Mouse (Mus musculus) adrenal gland, adult 8-10 months (tissue): ENCODE measurements around the gene Nes. TPM values are rescaled to one million over a fixed set of nuclear protein-coding genes. Genes with fewer than 3 reads are reported as not detected.
A peak's percentile ranks its signal among the peaks of the same experiment; 100 is the strongest.

ENCODE experiments used
- DNase-seq: peaks from one replicate; pipeline ENCODE4 v3.0.0; 2022
- total RNA-seq, 4 experiments: library from RNA; stranded (reverse); gene quantifications; 2 replicates each; pipeline ENCODE4 v1.2.4; 2022

The Nes gene
- total RNA-seq, 4 experiments from 2014 or later = 4.3 to 14.4 (median 6.8) TPM

GRCm38 (mm10) chr3:87982836-87983601, 12.1 kb downstream of the Nes start:
- DNase-seq = peak; percentile 55

- no peak for DNase-seq
Observed at GRCm38 (mm10) chr3:87983627-87984026, 12.7 kb downstream of the Nes start.

- DNase-seq = no peak
Observed at GRCm38 (mm10) chr3:87984094-87984493, 13.2 kb downstream of the Nes start.

- DNase-seq = no peak
Observed at GRCm38 (mm10) chr3:87985505-87986320, 14.8 kb downstream of the Nes start.

- DNase-seq = peak; percentile 91
Observed at GRCm38 (mm10) chr3:87986868-87987267, 16.0 kb downstream of the Nes start.

- DNase-seq = no peak
Observed at GRCm38 (mm10) chr3:87987633-87988032, 16.8 kb downstream of the Nes start.

GRCm38 (mm10) chr3:87988068-87988467, 17.2 kb downstream of the Nes start:
- DNase-seq = no peak

- DNase-seq = no peak
Observed at GRCm38 (mm10) chr3:87989935-87990334, 19.1 kb downstream of the Nes start.

GRCm38 (mm10) chr3:87993436-87993835, 22.6 kb downstream of the Nes start:
- DNase-seq = no peak

- no peak for DNase-seq
Observed at GRCm38 (mm10) chr3:87995331-87995730, 24.5 kb downstream of the Nes start.

GRCm38 (mm10) chr3:87996401-87996800, 25.5 kb downstream of the Nes start:
- no peak for DNase-seq

GRCm38 (mm10) chr3:87996971-87997614, 26.2 kb downstream of the Nes start:
- DNase-seq = no peak

GRCm38 (mm10) chr3:87998747-87999146, 27.9 kb downstream of the Nes start:
- no peak for DNase-seq

GRCm38 (mm10) chr3:87999243-87999895, 28.5 kb downstream of the Nes start:
- no peak for DNase-seq

- DNase-seq = peak; percentile 54
Observed at GRCm38 (mm10) chr3:88000181-88000580, 29.3 kb downstream of the Nes start, which contains the start of gene Bcan. TSS of gene Bcan (minus strand) at chr3:88000230.

- peak; percentile 74 for DNase-seq
Observed at GRCm38 (mm10) chr3:88000816-88001595, 30.1 kb downstream of the Nes start.

- DNase-seq = no peak
Observed at GRCm38 (mm10) chr3:88002291-88002976, 31.6 kb downstream of the Nes start.

- DNase-seq = no peak
Observed at GRCm38 (mm10) chr3:88005822-88006786, 35.2 kb downstream of the Nes start.

GRCm38 (mm10) chr3:88010634-88011265, 39.9 kb downstream of the Nes start:
- DNase-seq = no peak
